Mouse (Mus musculus): Measurements from ENCODE around the gene Tcta.

Tcta gene

DNA sequence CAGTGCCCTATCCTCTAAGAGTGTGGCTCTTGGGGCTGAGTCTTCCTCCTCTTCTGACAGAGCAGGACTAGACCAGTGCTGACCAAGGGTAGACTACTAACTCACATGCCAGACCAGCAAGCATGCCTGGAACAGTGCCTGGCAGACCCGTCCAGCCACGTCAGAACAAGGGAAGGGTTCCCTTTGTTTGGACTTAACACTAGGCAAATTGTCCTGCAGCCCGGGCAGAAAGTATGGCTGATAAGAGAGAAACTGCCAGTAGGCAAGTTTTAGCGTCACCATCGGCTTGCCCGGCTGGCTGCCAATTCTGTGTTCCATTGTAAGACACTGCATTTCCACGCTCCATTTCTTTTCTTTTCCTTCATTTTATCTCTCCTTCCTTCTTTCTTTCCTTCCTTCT lies 38.3 kb downstream of the Tcta start:
- DNase-seq, result peak in 1 of 2 experiments; percentile 62

DNA sequence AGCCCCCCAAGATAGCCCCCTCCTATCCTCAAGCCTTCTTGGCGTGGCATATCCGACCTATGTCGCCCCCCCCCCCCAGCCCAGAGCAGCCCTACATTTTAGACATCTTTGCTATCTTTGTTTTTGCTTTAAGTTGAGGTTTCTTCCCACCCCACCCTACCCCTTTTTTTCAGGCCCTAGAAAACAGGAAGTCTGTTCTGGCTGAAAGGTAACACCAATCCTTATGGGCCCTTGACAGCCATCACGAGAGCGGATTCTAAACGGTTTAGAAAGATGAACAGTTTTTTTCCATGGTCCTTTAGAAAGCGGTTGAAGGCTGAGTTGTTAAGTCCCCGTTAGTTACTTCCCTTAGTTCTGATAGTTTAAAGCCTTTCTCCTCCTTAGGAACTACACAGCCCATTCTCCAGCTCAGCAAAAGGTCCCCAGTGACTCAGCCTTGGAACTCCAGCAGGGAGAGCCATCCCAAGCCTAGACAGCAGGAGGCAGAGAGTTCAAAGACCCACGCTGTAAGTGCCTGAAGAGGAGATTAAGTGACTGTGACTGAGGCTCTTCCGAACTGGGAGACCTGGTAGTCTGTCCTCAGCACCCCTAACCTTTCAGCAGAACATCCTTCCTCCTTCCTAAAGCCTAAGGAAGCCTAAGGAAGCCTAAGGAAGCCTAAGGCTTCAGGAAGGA lies 39.6 kb downstream of the Tcta start:
- DNase-seq, result no peak

DNA sequence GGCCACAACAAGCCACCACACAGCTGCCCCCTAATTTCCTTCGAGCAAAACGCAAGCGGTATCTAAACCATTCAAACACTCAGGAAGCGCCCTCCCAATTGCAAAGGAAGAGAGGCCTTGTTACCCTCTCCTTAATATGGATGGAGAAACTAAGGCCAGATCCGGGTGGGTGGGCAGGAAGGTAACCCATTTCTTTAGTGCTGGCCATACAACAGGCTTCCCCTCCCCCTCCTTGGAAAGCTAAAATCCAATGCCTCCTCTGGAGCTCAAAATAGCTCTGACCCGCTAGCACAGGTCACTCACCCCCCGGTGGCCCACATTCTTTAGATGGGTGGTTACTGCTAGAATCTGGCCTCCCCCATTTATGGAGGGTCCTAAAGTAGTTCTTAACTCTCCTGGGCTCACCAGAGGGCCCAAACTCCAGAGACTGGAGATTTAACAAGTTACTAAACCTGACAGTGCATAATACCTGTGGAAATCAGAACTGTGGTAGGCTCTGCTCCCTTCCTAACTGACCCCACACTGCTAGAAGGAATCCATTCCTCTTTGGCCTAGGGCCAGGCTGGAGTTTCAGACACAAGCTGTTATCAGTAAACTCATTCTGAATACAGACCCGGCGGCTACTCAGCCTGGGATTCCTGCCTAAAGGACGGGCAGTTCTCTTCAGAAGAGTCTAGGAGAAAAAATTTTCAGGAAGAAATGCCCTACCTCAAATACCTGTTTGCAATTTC lies 41.6 kb downstream of the Tcta start:
- DNase-seq, result peak; percentile 57 to 67

DNA sequence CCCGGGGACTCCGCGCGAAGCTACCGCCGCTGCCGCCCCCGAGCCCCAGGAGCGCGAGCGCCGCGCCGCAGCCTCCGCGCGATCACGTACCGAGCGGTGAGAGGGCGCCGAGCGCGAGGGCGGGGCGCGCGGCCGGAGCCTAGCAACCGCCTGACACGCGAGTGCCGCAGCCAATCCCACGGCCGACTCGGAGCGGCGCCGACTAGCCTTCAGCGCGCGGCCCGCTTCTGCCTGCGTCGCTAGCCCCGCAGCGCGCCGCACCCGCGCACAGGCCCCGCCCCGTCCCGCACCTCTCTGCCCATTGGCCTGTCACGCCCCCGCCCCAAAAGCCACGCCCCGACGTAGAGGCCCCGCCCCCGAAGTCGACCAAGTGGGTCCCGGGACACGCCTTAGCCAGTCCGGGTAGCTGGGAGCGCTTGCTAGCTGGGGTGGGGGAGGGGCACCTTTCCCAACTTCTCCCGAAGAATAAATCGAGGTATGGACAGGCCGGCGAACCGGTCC lies 42.2 kb downstream of the Tcta start, which contains the start of gene Dag1:
Gene Dag1, minus strand, starts transcription at position 269 of the 501 bp plus-strand sequence.
- DNase-seq, result peak; percentile 98 to 100

DNA sequence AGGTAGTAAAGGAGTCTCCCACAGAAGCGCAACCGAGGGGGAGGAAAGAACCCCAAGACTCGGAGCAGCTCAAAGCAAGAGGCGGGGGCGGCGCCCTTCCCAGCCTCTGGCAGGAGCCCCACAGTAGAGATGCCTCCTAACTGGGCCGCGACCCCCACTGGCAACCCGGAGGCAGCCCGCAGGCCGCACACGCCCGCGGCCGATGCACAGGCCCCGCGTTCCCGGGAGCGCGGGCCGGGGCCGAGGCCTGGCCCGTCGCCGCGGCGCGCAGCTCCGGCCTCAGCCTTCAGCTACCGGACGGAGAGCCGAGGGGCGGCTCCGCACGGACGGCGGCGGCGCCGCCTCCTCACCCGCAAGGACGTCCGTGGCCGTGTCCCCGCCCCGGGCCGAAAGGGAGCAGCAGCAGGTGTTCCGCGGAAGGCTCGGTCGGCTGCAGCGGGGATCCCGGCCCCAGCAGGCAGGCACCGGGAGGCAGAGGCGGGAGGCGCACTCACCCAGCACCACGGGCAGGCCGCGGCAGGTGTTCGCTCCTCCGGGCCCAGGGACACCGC lies 42.8 kb downstream of the Tcta start:
- DNase-seq, result peak in 1 of 2 experiments; percentile 74

DNA sequence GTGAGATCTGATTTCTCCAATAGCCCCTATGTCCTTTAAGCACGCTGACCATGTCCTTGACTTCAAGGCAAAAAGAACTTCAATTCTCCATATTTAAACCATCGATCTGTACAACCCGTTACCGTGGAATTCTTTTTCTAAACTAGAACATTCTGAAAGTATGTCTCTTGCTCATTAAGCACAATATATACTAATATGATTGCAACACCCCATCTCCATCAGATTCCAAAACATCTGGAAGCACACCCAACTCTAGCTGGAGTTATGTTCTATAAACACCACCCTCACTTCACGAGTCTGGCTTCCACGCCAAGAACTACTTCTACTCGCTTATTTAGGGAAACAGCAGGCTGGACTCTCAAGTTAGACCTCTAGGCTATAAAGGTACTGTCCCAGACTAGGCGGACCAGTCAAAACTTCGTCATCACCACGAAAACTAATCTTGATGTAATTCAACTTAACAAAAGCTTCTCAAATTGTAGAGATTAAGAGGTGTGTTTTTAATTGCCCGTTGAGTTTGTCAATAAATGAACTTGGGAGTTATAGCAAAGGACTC lies 43.4 kb downstream of the Tcta start:
- peak; percentile 60 to 71 for DNase-seq

DNA sequence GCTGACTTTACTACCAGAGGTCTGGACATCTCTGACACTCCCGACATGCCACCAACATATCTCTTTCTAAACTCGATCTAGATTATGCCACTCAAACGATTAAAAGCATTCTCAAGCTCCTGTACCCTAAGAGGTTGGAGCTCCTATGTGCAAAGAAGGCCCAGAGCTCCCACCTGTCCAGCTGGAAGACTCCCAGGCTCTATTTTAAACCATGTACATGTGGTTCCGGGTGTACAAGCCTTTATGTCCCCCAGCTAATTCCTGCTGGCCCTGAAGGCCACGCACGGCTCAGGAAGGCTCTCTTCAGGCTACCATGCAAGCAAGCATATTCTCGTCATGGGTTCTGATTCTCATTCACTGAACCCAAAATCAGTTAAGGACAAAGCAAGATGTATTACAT lies 44.1 kb downstream of the Tcta start:
- no peak for DNase-seq

DNA sequence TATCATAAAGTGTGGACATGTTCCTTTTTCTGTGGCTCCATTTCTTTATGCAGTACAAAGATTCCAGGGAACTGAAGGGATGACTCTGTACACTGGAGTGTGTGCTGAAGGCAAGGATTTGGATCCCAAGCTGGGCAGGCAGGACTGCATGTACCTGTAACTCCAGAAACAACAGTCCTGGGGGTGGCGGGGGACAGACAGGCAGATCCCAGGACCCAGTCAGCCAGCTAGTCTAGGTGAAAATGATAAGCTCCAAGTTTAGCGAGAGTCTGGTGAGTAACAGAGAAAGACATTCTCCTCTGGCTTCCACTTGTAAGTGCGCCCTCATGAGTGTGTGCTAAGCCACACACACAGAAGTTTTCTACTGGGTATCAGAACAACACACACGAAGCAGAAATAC lies 45.4 kb downstream of the Tcta start:
- no peak for DNase-seq
